Mouse (Mus musculus): Measurements from ENCODE around the gene Nmt2.

- TF ChIP-seq CTCF (IDR thresholded peaks at IDR 0.05; ENCODE audit: low read depth, low read length) (no peak), GATA1 (IDR thresholded peaks at IDR 0.05; ENCODE audit: borderline replicate concordance, low read length) (no peak), POLR2AphosphoS5 (IDR thresholded peaks at IDR 0.05; ENCODE audit: insufficient replicate concordance, low read depth, low read length) (no peak), TAL1 (conservative IDR thresholded peaks at IDR 0.05; ENCODE audit: low read depth, low read length) (no peak), GATA2 (IDR thresholded peaks at IDR 0.05; ENCODE audit: borderline replicate concordance, low read depth, low read length) (no peak)
Measured at GRCm38 (mm10) chr2:3326547-3326946, 42.5 kb downstream of the Nmt2 start.
